Mouse (Mus musculus): ENCODE results near the gene Arl5b. TPM values are rescaled to one million over a fixed set of nuclear protein-coding genes. Genes with fewer than 3 reads are reported as not detected.

Arl5b gene
- 50.7 TPM for polyA plus RNA-seq (2014; fragmentation: Illumina TruSeq; extraction: RNeasy Lipid Tissue Mini Kit (QIAGEN cat#74804); ENCODE audit: low read depth, low replicate concordance)

DNA sequence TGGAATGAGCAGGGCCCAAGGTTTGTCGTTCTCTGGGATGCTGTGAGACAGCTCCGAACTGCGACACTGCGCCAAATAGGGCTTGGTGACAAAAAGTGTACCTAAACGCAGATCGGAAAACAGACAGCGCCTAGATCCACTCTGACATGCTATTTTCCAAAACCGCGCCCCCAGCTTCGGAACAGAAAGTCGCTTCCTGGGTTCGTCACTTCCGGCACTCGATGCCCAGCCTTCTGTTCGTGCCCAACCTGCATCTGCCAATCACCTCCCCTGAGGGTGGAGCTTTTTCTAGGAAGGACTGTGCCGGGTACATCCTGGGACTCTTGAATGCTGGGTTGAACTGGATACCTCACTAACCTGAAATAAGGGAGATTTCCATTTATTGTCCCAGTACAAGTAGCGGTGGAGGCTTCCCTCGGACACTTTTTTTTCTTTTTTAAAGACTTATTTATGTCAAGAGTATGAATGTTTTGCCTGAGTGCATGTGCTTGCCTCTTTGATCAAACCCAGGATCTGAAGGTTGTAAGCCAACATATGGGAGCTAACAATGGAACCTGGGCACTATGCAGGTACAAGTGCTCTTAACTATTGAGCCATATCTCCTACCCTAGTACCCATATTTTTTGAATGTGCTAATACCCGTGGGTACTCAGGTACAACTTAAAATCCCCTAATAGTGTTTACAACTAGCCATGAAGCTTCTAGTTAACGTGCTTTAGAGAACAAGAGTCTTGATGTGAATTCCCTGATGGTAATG, at the start of gene Arl5b:
Arl5b (plus strand) TSS at position 279 of the 757 bp plus-strand sequence.

GRCm38 (mm10) chr2:15054945-15055637, 5.9 kb downstream of the Arl5b start, which contains the start of gene Nsun6:
TSS of gene Nsun6 (minus strand) at chr2:15055069.

Other genes with a start within 250 kb of the Arl5b start
- 11.8 TPM for gene Nsun6, start 5.7 kb downstream of the Arl5b start, polyA plus RNA-seq (2014; fragmentation: Illumina TruSeq; extraction: RNeasy Lipid Tissue Mini Kit (QIAGEN cat#74804); ENCODE audit: low read depth, low replicate concordance)

All from adrenal gland, adult 10 weeks (tissue).